Mouse (Mus musculus): ENCODE data around the gene Ascl2. TPM values are rescaled to one million over a fixed set of nuclear protein-coding genes. Genes with fewer than 3 reads are reported as not detected.

Gene Ascl2
- total and polyA plus RNA-seq, 2 experiments = not detected

- peak overlapping the region; percentile 38 for H3K27ac ChIP-seq (replicated peaks; ENCODE audit: insufficient read depth, low read depth, low read length)
- peaks cover 4% of the 10 kb centered on the region; the same call in 1 of the 2 replicates for H3K4me1 ChIP-seq (ENCODE audit: control insufficient read depth, insufficient read depth, low read length)
- no peaks in the 10 kb centered on the region for H3K27me3 ChIP-seq (ENCODE audit: control insufficient read depth, insufficient read depth, low read length)
- H3K4me3 ChIP-seq (ENCODE audit: insufficient read depth, low read depth, low read length) = no peak overlapping the region
- H3K36me3 ChIP-seq (ENCODE audit: control insufficient read depth, insufficient read depth, low read length) = no peaks in the 10 kb centered on the region
- 0 out of 2 replicates have a peak overlapping the region, but pooled peaks have one; percentile 10 for H3K9ac ChIP-seq (ENCODE audit: low read depth, low read length)
- no peak for TF ChIP-seq POLR2A (IDR thresholded peaks at IDR 0.05; ENCODE audit: extremely low read depth, insufficient read depth, low read length)
- no peak for TF ChIP-seq CTCF (IDR thresholded peaks at IDR 0.05; ENCODE audit: low read depth, low read length)
- WGBS = 65% methylated on average over 8 of the region's 8 CpGs
- no peaks in the 10 kb centered on the region for H3K79me2 ChIP-seq (ENCODE audit: control insufficient read depth, insufficient read depth, low read length)
- peak; percentile 15 for DNase-seq (ENCODE audit: extremely low read depth, low read depth, low spot score)
Measured at GRCm38 (mm10) chr7:143008370-143008926, 39.4 kb upstream of the Ascl2 start.

- no peak overlapping the region for H3K9ac ChIP-seq (ENCODE audit: low read depth, low read length)
- peaks cover 4% of the 10 kb centered on the region; the same call in 1 of the 2 replicates for H3K4me1 ChIP-seq (ENCODE audit: control insufficient read depth, insufficient read depth, low read length)
- H3K4me3 ChIP-seq (ENCODE audit: insufficient read depth, low read depth, low read length) = no peak overlapping the region
- no peaks in the 10 kb centered on the region for H3K27me3 ChIP-seq (ENCODE audit: control insufficient read depth, insufficient read depth, low read length)
- TF ChIP-seq CTCF (IDR thresholded peaks at IDR 0.05; ENCODE audit: low read depth, low read length) (peak; percentile 96), POLR2A (IDR thresholded peaks at IDR 0.05; ENCODE audit: extremely low read depth, insufficient read depth, low read length) (no peak)
- peak; percentile 61 for DNase-seq (ENCODE audit: extremely low read depth, low read depth, low spot score)
- 36% methylated on average over 17 of the region's 17 CpGs for WGBS
- H3K79me2 ChIP-seq (ENCODE audit: control insufficient read depth, insufficient read depth, low read length) = no peaks in the 10 kb centered on the region
- no peak overlapping the region for H3K27ac ChIP-seq (replicated peaks; ENCODE audit: insufficient read depth, low read depth, low read length)
- H3K36me3 ChIP-seq (ENCODE audit: control insufficient read depth, insufficient read depth, low read length) = no peaks in the 10 kb centered on the region
Measured at GRCm38 (mm10) chr7:143007599-143008369, 38.7 kb upstream of the Ascl2 start.

GRCm38 (mm10) chr7:143006756-143007598 is 37.9 kb upstream of the Ascl2 start:
- no peak for DNase-seq (ENCODE audit: extremely low read depth, low read depth, low spot score)
- Histone ChIP-seq H3K4me3 (ENCODE audit: insufficient read depth, low read depth, low read length) (no peak overlapping the region), H3K36me3 (ENCODE audit: control insufficient read depth, insufficient read depth, low read length) (no peaks in the 10 kb centered on the region), H3K27ac (replicated peaks; ENCODE audit: insufficient read depth, low read depth, low read length) (no peak overlapping the region), H3K27me3 (ENCODE audit: control insufficient read depth, insufficient read depth, low read length) (no peaks in the 10 kb centered on the region), H3K9ac (ENCODE audit: low read depth, low read length) (no peak overlapping the region), H3K4me1 (ENCODE audit: control insufficient read depth, insufficient read depth, low read length) (peaks cover 4% of the 10 kb centered on the region; the same call in 1 of the 2 replicates), H3K79me2 (ENCODE audit: control insufficient read depth, insufficient read depth, low read length) (no peaks in the 10 kb centered on the region)
- TF ChIP-seq CTCF (IDR thresholded peaks at IDR 0.05; ENCODE audit: low read depth, low read length) = no peak
- no peak for TF ChIP-seq POLR2A (IDR thresholded peaks at IDR 0.05; ENCODE audit: extremely low read depth, insufficient read depth, low read length)
- WGBS = 95% methylated on average over 8 of the region's 8 CpGs

- H3K4me1 ChIP-seq (ENCODE audit: control insufficient read depth, insufficient read depth, low read length) = peaks cover 4% of the 10 kb centered on the region; the same call in 1 of the 2 replicates
- 88% methylated on average over 2 of the region's 2 CpGs for WGBS
- peak overlapping the region; percentile 17; the same call in 1 of the 2 replicates for H3K9ac ChIP-seq (ENCODE audit: low read depth, low read length)
- no peak overlapping the region for H3K4me3 ChIP-seq (ENCODE audit: insufficient read depth, low read depth, low read length)
- DNase-seq (ENCODE audit: extremely low read depth, low read depth, low spot score) = no peak
- H3K36me3 ChIP-seq (ENCODE audit: control insufficient read depth, insufficient read depth, low read length) = no peaks in the 10 kb centered on the region
- no peaks in the 10 kb centered on the region for H3K27me3 ChIP-seq (ENCODE audit: control insufficient read depth, insufficient read depth, low read length)
- TF ChIP-seq CTCF (IDR thresholded peaks at IDR 0.05; ENCODE audit: low read depth, low read length) = no peak
- no peak for TF ChIP-seq POLR2A (IDR thresholded peaks at IDR 0.05; ENCODE audit: extremely low read depth, insufficient read depth, low read length)
- no peak overlapping the region for H3K27ac ChIP-seq (replicated peaks; ENCODE audit: insufficient read depth, low read depth, low read length)
- H3K79me2 ChIP-seq (ENCODE audit: control insufficient read depth, insufficient read depth, low read length) = no peaks in the 10 kb centered on the region
Measured at GRCm38 (mm10) chr7:143006097-143006755, 37.2 kb upstream of the Ascl2 start.

- Histone ChIP-seq H3K27me3 (ENCODE audit: control insufficient read depth, insufficient read depth, low read length) (no peaks in the 10 kb centered on the region), H3K4me1 (ENCODE audit: control insufficient read depth, insufficient read depth, low read length) (peaks cover 4% of the 10 kb centered on the region; the same call in 1 of the 2 replicates), H3K27ac (replicated peaks; ENCODE audit: insufficient read depth, low read depth, low read length) (no peak overlapping the region), H3K9ac (ENCODE audit: low read depth, low read length) (no peak overlapping the region), H3K4me3 (ENCODE audit: insufficient read depth, low read depth, low read length) (no peak overlapping the region), H3K36me3 (ENCODE audit: control insufficient read depth, insufficient read depth, low read length) (no peaks in the 10 kb centered on the region), H3K79me2 (ENCODE audit: control insufficient read depth, insufficient read depth, low read length) (no peaks in the 10 kb centered on the region)
- DNase-seq (ENCODE audit: extremely low read depth, low read depth, low spot score) = no peak
- no peak for TF ChIP-seq POLR2A (IDR thresholded peaks at IDR 0.05; ENCODE audit: extremely low read depth, insufficient read depth, low read length)
- TF ChIP-seq CTCF (IDR thresholded peaks at IDR 0.05; ENCODE audit: low read depth, low read length) = no peak
- WGBS = 91% methylated on average over 6 of the region's 6 CpGs
Measured at GRCm38 (mm10) chr7:143005344-143006096, 36.5 kb upstream of the Ascl2 start.

Data from liver, adult 2 months (tissue).